Mouse (Mus musculus) kidney, embryonic 14.5 days (tissue): ENCODE results near the gene Pxmp4. TPM values are rescaled to one million over a fixed set of nuclear protein-coding genes. Genes with fewer than 3 reads are reported as not detected.

Experiments used
- ATAC-seq: fragments of 200-750 bp; cut with Nextera tagmentation; 2 replicates; pipeline ENCODE4 v1.8.0; 2017; ENCODE audit warnings: moderate number of reproducible peaks, mild to moderate bottlenecking, moderate TSS enrichment, moderate library complexity; ENCODE audit not compliant: low FRiP score, low TSS enrichment
- H3K27ac ChIP-seq: fragments of 300-500 bp; sonication (generic); 2 replicates; pipeline ENCODE4 v1.5.1; 2014; ENCODE audit warnings: low read depth, mild to moderate bottlenecking, low read length, moderate library complexity, mixed read lengths
- H3K27me3 ChIP-seq: fragments of 300-500 bp; sonication (generic); 2 replicates; pipeline ENCODE4 v1.6.1; 2014; ENCODE audit warnings: mild to moderate bottlenecking, low read length; ENCODE audit not compliant: control insufficient read depth, insufficient read depth
- H3K36me3 ChIP-seq: fragments of 300-500 bp; sonication (generic); 2 replicates; pipeline ENCODE4 v1.6.1; 2014; ENCODE audit warnings: low read length, mixed read lengths; ENCODE audit not compliant: control insufficient read depth, insufficient read depth
- H3K4me1 ChIP-seq: fragments of 300-500 bp; sonication (generic); 2 replicates; pipeline ENCODE4 v1.6.1; 2014; ENCODE audit warnings: low read length, mixed read lengths; ENCODE audit not compliant: control insufficient read depth, insufficient read depth
- H3K4me2 ChIP-seq: fragments of 300-500 bp; sonication (generic); replicated peaks from 2 replicates; pipeline ENCODE4 v1.6.1; 2014; ENCODE audit warnings: low read depth, mild to moderate bottlenecking, low read length
- H3K4me3 ChIP-seq: fragments of 300-500 bp; sonication (generic); 2 replicates; pipeline ENCODE4 v1.5.1; 2014; ENCODE audit warnings: mild to moderate bottlenecking, low read length
- H3K9ac ChIP-seq: fragments of 300-500 bp; sonication (generic); 2 replicates; pipeline ENCODE4 v1.6.1; 2014; ENCODE audit warnings: low read depth, mild to moderate bottlenecking, low read length, moderate library complexity
- H3K9me3 ChIP-seq: fragments of 300-500 bp; sonication (generic); 2 replicates; pipeline ENCODE4 v1.6.1; 2016; ENCODE audit warnings: low read length; ENCODE audit not compliant: control insufficient read depth
- WGBS: fragments of 180-500 bp; shearing (Covaris S2); extraction: QIAGEN DNeasy Blood & Tissue Kit; methylation state at CpG from one replicate; pipeline ENCODE4 v1.1.7; 2014; 5-methylcytosine and 5-hydroxymethylcytosine counted together
- polyA plus RNA-seq: library from polyadenylated mRNA; unstranded; fragments of >200 nt; fragmentation: Nextera tagmentation; extraction: Ambion mirVana; gene quantifications from 2 replicates; pipeline ENCODE4 v1.2.1, GENCODE M21; 2014

The Pxmp4 gene
- polyA plus RNA-seq, 1 experiment from 2014 or later = 25.9 TPM

DNA sequence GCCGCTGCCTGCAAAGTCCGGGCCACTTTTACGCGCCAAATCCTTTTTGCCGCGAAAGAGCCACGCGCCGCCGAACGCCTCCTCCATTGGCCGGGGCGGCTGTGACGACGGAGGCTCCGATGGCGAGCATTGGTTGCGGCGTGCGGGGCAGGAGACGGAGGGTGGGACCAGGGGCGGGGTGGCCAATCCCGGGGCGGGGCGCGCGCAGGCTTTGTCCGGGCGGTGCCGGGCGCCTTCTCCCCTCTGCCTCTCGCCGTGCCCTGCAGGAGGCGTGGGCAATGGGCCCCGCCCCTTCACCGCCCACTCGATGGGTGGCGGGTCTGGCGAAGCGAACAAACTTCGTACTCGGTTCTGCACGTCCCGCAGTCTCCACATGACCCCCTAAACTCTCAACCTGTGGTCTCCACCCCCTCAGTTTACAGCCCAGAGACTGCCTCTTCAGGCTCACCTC is 33.6 kb downstream of the Pxmp4 start, which contains the start of gene E2f1:
Gene E2f1 (minus strand): TSS at position 57 of the 451 bp plus-strand sequence.
- no peaks in the 10 kb centered on the region; the same call in 1 of the 2 replicates for H3K36me3 ChIP-seq
- H3K4me1 ChIP-seq = peaks cover 40% of the 10 kb centered on the region
- H3K27ac ChIP-seq = peak within 1 kb of the TSS; percentile 77
- WGBS = under 1% methylated on average over 23 of the region's 44 CpGs
- H3K9ac ChIP-seq = peak within 1 kb of the TSS; percentile 88
- no peaks in the 10 kb centered on the region for H3K27me3 ChIP-seq
- peak within 1 kb of the TSS; percentile 68 for H3K4me2 ChIP-seq
- no peaks in the 10 kb centered on the region for H3K9me3 ChIP-seq
- H3K4me3 ChIP-seq = peak within 1 kb of the TSS; percentile 76
- ATAC-seq = peak; percentile 98

- H3K36me3 ChIP-seq = peaks cover 3% of the 10 kb centered on the region; the same call in 1 of the 2 replicates
- peak; percentile 82 for ATAC-seq
- H3K4me1 ChIP-seq = peaks cover 40% of the 10 kb centered on the region
- peak overlapping the region; percentile 76 for H3K4me3 ChIP-seq
- H3K27ac ChIP-seq = peak overlapping the region; percentile 77
- WGBS = under 1% methylated on average over 47 of the region's 70 CpGs
- no peaks in the 10 kb centered on the region for H3K9me3 ChIP-seq
- no peaks in the 10 kb centered on the region for H3K27me3 ChIP-seq
- peak overlapping the region; percentile 88 for H3K9ac ChIP-seq
- peak overlapping the region; percentile 55 for H3K4me2 ChIP-seq
Observed at GRCm38 (mm10) chr2:154569071-154569748, 34.3 kb downstream of the Pxmp4 start.

DNA sequence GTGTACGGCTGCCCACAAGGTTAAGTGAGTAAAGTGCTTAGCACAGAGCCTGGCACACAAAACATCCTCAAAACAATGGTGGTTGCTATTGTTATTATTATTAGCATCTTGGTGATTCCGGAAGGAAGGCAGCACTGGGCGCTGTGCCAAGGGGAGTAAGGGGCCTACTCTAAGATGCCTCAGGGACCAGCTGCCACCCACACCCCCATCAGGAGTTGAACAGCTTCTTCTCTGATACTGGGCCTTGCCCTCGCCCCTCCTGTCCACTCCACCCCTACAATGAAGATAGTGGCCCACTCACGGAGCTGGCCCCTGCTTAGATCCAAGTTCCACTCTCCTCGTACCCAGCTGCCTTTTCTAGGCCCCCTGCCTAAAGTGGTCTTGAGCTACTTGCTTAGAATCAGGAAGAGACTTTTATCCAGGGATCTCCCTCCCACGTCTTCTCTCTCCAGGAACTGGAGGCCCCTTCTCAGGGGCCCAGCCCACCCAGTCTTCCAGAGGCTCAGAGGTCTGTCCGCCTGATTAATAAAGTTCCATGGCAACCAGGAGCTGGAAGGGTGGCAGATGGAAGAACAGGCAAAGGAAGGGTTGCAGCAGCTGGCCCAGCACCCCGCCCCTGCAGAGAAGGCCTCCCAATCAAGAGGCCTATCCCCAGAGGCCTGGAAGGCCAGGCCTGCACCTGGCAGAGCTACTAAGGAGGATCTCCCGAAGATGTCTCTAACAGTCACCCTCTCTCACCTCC is 35.0 kb downstream of the Pxmp4 start:
- Histone ChIP-seq H3K4me3 (peak overlapping the region; percentile 76), H3K36me3 (peaks cover 10% of the 10 kb centered on the region; the same call in 1 of the 2 replicates), H3K4me1 (peaks cover 40% of the 10 kb centered on the region), H3K4me2 (peak overlapping the region; percentile 55), H3K9me3 (no peaks in the 10 kb centered on the region), H3K9ac (peak overlapping the region; percentile 88), H3K27ac (peak overlapping the region; percentile 77), H3K27me3 (no peaks in the 10 kb centered on the region)
- ATAC-seq = peak; percentile 13; the same call in 1 of the 2 replicates
- 19% methylated on average over 10 of the region's 10 CpGs for WGBS

DNA sequence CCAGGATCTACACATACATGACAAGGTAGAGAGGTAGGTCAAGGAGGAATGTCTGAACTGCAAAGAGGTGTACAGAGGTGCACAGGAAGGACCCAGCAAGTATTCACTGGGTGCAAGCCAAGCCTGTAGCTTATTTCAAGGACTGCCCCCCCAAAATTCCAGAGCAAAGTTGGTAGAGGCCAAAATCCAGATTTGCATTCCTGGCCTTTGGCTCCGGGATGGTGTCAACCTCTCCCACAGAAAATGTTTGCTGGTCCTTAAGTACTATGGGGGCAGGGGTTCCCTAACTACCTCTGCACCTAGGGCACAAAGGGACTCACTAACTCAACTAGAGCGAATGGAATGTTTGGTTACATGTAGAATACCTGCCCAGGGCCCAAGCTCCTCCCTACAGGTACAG is 35.7 kb downstream of the Pxmp4 start:
- 68% methylated on average over 2 of the region's 2 CpGs for WGBS
- peak overlapping the region; percentile 76 for H3K4me3 ChIP-seq
- no peak for ATAC-seq
- H3K4me1 ChIP-seq = peaks cover 40% of the 10 kb centered on the region
- peak overlapping the region; percentile 77; the same call in 1 of the 2 replicates for H3K27ac ChIP-seq
- H3K4me2 ChIP-seq = peak overlapping the region; percentile 55
- no peaks in the 10 kb centered on the region for H3K9me3 ChIP-seq
- peak overlapping the region; percentile 88; the same call in 1 of the 2 replicates for H3K9ac ChIP-seq
- peaks cover 17% of the 10 kb centered on the region for H3K36me3 ChIP-seq
- H3K27me3 ChIP-seq = no peaks in the 10 kb centered on the region

GRCm38 (mm10) chr2:154566641-154567040 is 36.9 kb downstream of the Pxmp4 start:
- 0 out of 2 replicates have a peak overlapping the region, but pooled peaks have one; percentile 8 for H3K9ac ChIP-seq
- H3K9me3 ChIP-seq = no peaks in the 10 kb centered on the region
- no peak overlapping the region; the same call in 1 of the 2 replicates for H3K27ac ChIP-seq
- H3K4me2 ChIP-seq = no peak overlapping the region
- H3K36me3 ChIP-seq = peaks cover 25% of the 10 kb centered on the region
- H3K27me3 ChIP-seq = no peaks in the 10 kb centered on the region
- ATAC-seq = no peak
- WGBS = 37% methylated on average over 8 of the region's 8 CpGs
- no peak overlapping the region for H3K4me3 ChIP-seq
- peaks cover 40% of the 10 kb centered on the region for H3K4me1 ChIP-seq

DNA sequence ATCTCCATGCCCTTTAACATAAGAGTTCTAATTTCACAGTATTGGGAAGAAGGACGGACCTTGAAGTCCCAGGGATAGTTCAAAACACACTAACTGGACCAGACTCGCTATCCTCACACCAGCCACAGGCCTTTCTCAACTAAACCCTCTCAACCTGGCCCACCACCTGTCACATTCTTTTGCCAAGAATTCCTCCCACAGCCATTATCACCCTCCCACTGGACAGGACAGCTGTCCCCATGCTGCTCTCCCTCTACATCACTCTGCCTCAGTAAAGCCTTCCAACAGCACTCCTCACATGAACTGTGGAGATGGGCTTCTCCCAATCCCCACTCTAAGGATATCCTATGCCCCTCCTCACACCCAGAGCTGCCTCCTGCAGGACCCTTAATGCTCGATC is 37.9 kb downstream of the Pxmp4 start:
- Histone ChIP-seq H3K27me3 (no peaks in the 10 kb centered on the region), H3K4me1 (peaks cover 33% of the 10 kb centered on the region), H3K27ac (no peak overlapping the region), H3K36me3 (peaks cover 35% of the 10 kb centered on the region), H3K4me2 (no peak overlapping the region), H3K9ac (no peak overlapping the region), H3K9me3 (no peaks in the 10 kb centered on the region), H3K4me3 (no peak overlapping the region)
- 57% methylated on average over 3 of the region's 3 CpGs for WGBS
- no peak for ATAC-seq

GRCm38 (mm10) chr2:154563612-154564170 is 39.8 kb downstream of the Pxmp4 start:
- 82% methylated on average over 22 of the region's 22 CpGs for WGBS
- Histone ChIP-seq H3K4me1 (peaks cover 30% of the 10 kb centered on the region), H3K9ac (no peak overlapping the region), H3K27ac (no peak overlapping the region), H3K9me3 (no peaks in the 10 kb centered on the region), H3K4me3 (no peak overlapping the region), H3K4me2 (no peak overlapping the region), H3K27me3 (no peaks in the 10 kb centered on the region), H3K36me3 (peaks cover 38% of the 10 kb centered on the region)
- ATAC-seq = no peak

DNA sequence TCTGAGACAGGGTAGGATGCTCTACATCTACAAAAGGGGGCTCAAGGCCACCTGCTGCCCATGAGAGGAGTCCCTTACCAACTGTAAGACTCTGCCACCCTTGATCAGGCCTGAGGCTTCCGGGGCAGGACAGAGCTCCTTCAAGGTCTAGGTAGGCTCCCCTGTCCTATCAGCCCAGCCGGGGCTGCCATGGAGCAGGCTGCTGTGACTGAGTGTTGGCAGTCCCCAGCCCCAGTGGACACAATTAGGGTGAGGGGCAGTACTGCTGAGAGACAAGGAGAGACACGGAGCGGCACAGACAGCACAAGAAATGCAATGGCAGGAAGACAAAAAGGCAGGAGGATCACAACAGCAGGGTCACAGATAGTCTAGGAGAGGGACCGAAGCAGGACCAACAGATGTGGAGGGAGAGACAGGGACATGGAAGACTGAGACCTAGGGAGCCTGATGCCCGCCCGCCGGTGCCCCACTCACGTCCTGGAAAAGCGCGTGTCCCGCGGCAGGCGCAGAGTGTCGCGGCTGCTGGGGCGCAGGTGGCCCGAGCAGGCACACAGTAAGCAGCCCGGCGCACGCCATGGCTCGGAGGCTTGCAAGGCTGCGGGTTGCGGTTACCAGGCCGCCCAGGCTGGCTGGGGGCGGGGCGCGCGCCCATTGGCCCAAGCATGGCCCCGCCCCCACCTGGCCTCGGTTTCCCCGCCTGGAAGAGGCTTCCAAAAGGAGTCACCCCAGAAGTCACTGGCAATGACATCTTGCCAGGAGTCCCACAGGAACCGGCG is 45.1 kb downstream of the Pxmp4 start, which contains the start of gene Necab3:
Gene Necab3 (minus strand): TSS at position 627 of the 776 bp plus-strand sequence.
- Histone ChIP-seq H3K36me3 (peaks cover 27% of the 10 kb centered on the region), H3K4me2 (peak within 1 kb of the TSS; percentile 60), H3K27ac (no peak within 1 kb of the TSS), H3K4me1 (peaks cover 6% of the 10 kb centered on the region; the same call in 1 of the 2 replicates), H3K9ac (peak within 1 kb of the TSS; percentile 46; the same call in 1 of the 2 replicates), H3K4me3 (peak within 1 kb of the TSS; percentile 31), H3K9me3 (no peaks in the 10 kb centered on the region), H3K27me3 (no peaks in the 10 kb centered on the region)
- peak; percentile 52 for ATAC-seq
- WGBS = 3% methylated on average over 34 of the region's 34 CpGs
